Mouse (Mus musculus) gonadal fat pad, adult 2 months (tissue): ENCODE results near the gene Rnf185. TPM values are rescaled to one million over a fixed set of nuclear protein-coding genes. Genes with fewer than 3 reads are reported as not detected.

Experiments
- DNase-seq: peaks from one replicate; pipeline ENCODE4 v3.0.0-alpha.2; 2012; ENCODE audit warnings: low read depth
- polyA plus RNA-seq: library from polyadenylated mRNA; depleted of rRNA; stranded (reverse); fragments of >200 nt; gene quantifications from 2 replicates; pipeline ENCODE4 v1.2.3, GENCODE M21; 2012; rRNA removed

Gene Rnf185
- 39.3 and 39.5 TPM in 2 replicates for polyA plus RNA-seq

DNA sequence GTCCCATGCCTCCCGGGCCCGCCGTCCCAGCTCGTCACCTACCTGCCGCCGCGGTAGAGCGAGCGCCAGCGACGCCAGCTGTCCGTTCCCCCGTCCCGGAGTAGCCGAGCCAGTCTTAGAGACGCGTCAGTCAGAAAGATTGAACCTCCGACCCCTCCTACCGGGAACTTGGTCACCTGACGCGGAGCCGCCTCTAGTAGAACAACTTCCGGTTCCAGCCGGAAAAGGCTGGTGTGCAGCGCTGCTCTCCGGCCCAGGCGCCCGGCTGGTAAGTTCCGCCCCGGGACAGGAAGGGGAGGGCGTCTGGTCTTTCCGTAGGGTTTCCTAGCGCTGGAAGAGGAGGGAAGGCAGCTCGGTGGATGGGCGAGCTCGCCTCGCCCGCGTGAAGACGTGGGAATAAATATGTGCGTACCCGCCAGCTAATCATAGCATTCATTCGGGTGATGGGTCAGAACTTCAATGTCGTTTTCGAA is at the start of gene Rnf185:
Gene Rnf185, minus strand, starts transcription at position 197 of the 473 bp plus-strand sequence.
- no peak for DNase-seq

DNA sequence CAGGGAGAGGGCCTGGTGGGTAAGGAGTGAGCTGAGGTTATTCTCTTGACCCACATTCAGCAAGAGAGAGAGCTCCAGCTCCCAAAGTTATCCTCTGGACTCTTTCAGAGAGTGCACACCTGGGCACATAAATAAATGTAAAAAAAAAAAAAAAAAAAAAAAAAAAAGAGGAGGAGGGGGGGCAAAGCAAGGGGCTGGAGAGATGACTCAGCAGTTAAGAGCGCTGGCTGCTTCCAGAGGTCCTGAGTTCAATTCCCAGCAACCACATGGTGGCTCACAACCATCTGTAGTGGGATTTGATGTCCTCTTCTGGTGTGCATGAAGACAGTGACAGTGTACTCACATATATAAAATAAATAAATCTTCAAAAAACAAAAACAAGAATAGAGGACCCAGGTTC is 45.1 kb upstream of the Rnf185 start:
- no peak for DNase-seq

GRCm38 (mm10) chr11:3496756-3497155 is 44.6 kb upstream of the Rnf185 start:
- no peak for DNase-seq

- no peak for DNase-seq
Observed at GRCm38 (mm10) chr11:3495496-3495895, 43.3 kb upstream of the Rnf185 start.

- no peak for DNase-seq
Observed at GRCm38 (mm10) chr11:3494857-3495256, 42.7 kb upstream of the Rnf185 start.

DNA sequence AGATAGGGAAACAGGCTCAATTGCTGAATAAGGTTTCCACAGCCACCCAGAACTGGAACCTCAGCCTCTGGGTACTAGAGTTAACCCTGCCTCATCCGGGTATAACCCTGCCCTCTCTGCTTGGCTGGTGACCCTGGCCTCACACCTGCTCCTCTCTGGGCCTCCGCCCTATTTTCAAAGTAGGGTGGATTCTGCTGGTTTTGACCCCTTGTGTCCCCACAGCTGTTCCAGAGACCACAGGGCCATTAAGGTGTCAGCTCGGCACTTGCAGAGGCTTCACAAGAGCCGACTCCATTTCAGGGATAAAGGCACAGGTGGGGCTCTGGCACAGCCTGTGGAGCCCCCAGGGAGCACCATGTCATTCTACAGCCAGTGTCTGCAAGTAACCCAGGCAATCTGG is 40.6 kb upstream of the Rnf185 start:
- DNase-seq = no peak

DNA sequence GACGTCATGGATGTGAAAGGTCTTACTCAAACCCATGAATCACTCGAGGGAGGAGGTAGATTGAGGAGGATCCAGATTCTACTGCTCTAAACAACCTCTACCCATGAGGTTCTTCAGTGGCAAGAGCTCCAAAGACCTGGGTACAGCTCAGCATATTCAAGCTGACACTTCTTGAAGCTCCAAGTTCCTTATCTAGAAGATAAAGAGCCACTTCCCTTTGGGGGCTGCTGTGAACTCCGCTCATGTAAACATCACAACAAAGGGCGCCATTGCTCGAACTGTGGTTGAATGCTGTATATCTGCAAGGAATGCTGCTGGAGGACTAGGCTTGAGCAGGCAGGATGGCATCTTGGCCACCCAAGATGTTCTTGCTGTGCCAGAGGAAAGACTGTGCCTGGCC is 36.9 kb upstream of the Rnf185 start:
- no peak for DNase-seq

- DNase-seq = no peak
Observed at GRCm38 (mm10) chr11:3487952-3488570, 35.9 kb upstream of the Rnf185 start, which contains the start of gene Pla2g3. TSS of gene Pla2g3 (plus strand) at chr11:3488284.

DNA sequence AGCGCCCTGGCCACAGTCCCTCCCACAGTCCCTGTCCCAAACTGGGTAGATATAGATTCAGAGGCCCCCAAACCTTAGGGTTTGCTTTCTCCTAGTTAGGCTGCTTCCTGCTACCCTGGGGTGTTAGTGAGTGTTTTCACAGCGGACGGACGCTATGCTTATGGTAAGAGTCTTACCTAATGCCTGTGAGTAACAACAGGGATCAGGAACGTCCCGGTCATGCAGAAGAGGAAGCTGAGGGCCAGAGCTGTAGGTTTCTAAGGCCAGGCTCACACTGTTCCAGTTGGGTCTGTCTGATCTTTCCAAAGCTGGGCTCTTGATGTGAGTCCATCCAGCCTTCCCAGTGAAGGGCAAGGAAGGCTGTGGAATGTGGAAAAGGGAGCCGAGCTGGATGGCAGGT is 34.2 kb upstream of the Rnf185 start:
- DNase-seq = no peak

- DNase-seq = no peak
Observed at GRCm38 (mm10) chr11:3483980-3484642, 31.9 kb upstream of the Rnf185 start.

DNA sequence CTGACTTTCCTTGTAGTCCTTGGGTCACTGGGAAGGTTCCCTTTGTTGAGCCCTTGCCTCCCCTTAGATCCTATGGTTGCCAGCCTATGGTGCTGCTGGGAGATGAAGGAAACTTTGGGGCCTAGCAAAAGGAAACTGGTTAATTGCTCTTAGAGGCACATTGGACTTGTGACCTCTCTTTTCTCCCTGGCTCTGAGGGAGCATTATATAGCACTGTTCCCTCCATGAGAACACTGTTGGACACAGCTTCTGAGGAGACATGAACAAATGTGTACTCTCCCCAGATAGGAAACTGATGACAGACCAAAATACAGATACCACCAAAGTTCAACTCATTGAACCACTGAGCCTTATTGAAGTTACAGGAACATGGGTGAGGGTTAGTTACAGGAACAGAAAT is 23.3 kb upstream of the Rnf185 start:
- no peak for DNase-seq

- no peak for DNase-seq
Observed at GRCm38 (mm10) chr11:3474480-3475115, 22.4 kb upstream of the Rnf185 start.

DNA sequence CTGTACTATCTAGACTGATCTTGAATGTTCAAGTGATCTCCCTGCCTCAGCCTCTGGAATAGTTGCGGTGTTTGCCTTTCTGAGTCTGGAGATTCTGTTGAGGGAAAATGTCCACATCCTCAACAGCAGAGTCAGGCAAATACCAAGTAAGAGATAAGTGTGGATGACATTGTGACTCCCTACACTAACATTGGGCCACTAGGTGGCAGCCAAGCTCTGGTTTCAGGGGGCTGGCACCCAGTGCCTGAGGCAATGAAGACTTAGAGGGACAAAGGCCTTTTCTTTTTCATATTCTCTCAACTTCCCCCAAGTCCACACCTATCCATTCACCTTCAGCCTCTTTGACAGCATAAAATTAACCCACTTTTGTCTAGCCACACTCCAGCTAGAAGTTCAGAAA is 20.3 kb upstream of the Rnf185 start:
- no peak for DNase-seq

GRCm38 (mm10) chr11:3471448-3471850 is 19.3 kb upstream of the Rnf185 start:
- no peak for DNase-seq

GRCm38 (mm10) chr11:3462846-3463245 is 10.7 kb upstream of the Rnf185 start:
- no peak for DNase-seq

GRCm38 (mm10) chr11:3459105-3459468 is 6.9 kb upstream of the Rnf185 start:
- DNase-seq = no peak

GRCm38 (mm10) chr11:3458428-3459104 is 6.4 kb upstream of the Rnf185 start:
- DNase-seq = no peak

DNA sequence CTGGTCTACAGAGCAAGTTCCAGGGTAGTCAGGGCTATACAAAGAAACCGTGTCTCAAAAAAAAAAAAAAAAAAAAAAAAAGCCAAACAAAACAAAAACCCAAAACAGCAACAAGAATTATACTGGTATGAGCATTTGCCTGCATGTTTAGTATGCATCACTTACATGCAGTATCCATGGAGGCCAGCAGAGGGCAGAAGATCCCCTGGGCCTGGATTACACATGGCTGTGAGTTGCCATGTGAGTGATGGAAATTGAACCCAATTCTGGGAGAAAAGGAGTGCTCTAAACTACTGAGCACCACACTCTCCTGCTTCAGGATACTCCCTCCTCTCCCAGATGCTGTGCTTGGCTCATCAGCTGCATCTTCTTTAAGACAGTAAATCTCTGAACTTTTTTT is 4.2 kb upstream of the Rnf185 start:
- DNase-seq = no peak

- no peak for DNase-seq
Observed at GRCm38 (mm10) chr11:3454506-3454905, 2.3 kb upstream of the Rnf185 start.

GRCm38 (mm10) chr11:3453467-3453866 is 1.3 kb upstream of the Rnf185 start:
- DNase-seq = no peak

DNA sequence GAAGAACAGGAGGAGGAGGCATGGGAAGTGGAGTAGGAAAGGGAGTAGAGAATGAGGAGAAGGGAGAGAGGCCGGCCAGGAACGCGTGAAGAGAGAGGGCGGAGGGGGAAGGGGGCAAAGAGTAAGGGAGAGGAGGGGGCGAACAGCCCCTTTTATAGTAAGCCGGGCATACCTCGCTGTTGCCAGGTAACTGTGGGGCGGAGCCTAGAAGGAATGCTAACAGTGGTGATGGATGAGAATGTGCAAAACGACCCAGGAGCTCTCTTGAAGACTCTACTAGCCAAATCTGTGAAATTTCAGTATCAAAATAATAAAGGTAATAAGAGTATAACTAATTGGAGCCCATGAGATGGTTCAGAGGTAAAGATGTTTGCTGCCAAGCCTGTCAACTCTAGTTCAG is 606 bp upstream of the Rnf185 start:
- no peak for DNase-seq

- no peak for DNase-seq
Observed at GRCm38 (mm10) chr11:3451701-3452163, 431 bp downstream of the Rnf185 start.
